Mouse (Mus musculus) bone marrow macrophage, adult 2 months (primary cell): ENCODE measurements around the gene Pafah1b1.

Experiments
- CTCF ChIP-seq: IDR thresholded peaks from 2 replicates; pipeline ENCODE4 v1.5.1; 2012; ENCODE audit warnings: low read depth, mild to moderate bottlenecking, low read length, moderate library complexity
- POLR2A ChIP-seq: IDR thresholded peaks from 2 replicates; pipeline ENCODE4 v1.6.1; 2012; ENCODE audit warnings: mild to moderate bottlenecking, low read depth, low read length, borderline replicate concordance

DNA sequence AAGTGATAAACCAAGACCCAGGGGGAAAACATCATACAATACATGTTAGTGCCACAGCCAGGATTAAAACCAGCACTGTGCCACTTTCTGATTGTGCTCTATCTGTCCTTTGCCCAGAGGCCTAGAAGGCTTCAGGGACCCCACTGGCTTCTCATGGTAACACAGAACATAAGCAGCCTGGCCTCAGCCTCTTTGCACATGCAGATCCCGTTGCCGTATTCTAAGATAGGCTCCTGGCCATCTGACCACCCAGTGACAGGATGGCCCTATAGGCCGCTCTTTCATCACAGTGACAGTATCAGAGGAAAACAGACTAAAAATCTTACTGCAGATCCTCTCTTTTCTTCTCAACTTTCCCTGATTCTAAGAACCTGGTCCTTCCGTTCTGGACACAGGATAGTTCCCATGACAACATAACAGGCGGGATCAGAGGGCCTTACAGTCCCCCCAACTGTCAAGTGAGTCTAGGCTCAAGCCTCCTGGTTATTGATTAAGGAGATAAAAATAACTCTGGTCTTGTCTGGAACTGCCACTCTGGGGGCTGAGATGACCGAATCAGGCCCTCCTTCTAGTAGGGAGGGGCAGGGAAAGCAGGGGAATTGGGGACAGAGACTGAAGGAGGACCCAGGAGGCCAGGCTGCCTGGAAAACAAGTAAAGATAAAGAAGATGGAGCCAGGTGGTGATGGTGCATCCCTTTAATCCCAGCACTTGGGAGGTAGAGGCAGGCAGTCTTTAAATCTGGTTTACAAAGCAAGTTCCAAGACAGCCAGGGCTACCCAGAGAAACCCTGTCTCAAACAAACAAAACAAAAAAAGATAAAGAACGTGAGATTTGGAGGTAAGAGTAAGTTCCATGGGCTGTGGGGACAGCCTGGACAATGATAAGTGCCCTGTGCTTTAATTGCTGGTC lies 92.3 kb downstream of the Pafah1b1 start:
- no peak for TF ChIP-seq POLR2A
- no peak for TF ChIP-seq CTCF
